Mouse (Mus musculus) neural tube, embryonic 11.5 days (tissue): ENCODE results near the gene 9930111J21Rik2. TPM values are rescaled to one million over a fixed set of nuclear protein-coding genes. Genes with fewer than 3 reads are reported as not detected.
"Not testable (repeated sequence)": the region's sequence is repeated elsewhere in the genome, so short reads cannot be mapped to it uniquely, and the experiment has no call there.

Source experiments
- ATAC-seq: fragments of 200-750 bp; cut with Nextera tagmentation; 2 replicates; pipeline ENCODE4 v1.8.0; 2017; ENCODE audit warnings: moderate number of reproducible peaks, mild to moderate bottlenecking, moderate TSS enrichment, moderate library complexity; ENCODE audit not compliant: insufficient read depth, low FRiP score, low TSS enrichment
- DNase-seq: peaks from one replicate; pipeline ENCODE4 v3.0.0-alpha.2; 2015; ENCODE audit warnings: low spot score
- H3K27ac ChIP-seq: fragments of 300-500 bp; sonication (generic); 2 replicates; pipeline ENCODE4 v1.5.1; 2014; ENCODE audit warnings: low read depth, mild to moderate bottlenecking, low read length
- H3K27me3 ChIP-seq: fragments of 300-500 bp; sonication (generic); 2 replicates; pipeline ENCODE4 v1.6.1; 2014; ENCODE audit warnings: mild to moderate bottlenecking, low read length, mixed read lengths; ENCODE audit not compliant: control insufficient read depth, insufficient read depth
- H3K36me3 ChIP-seq: fragments of 300-500 bp; sonication (generic); 2 replicates; pipeline ENCODE4 v1.6.1; 2014; ENCODE audit warnings: mild to moderate bottlenecking, low read length, moderate library complexity, mixed read lengths; ENCODE audit not compliant: control insufficient read depth, insufficient read depth
- H3K4me1 ChIP-seq: fragments of 300-500 bp; sonication (generic); 2 replicates; pipeline ENCODE4 v1.6.1; 2014; ENCODE audit warnings: low read length, mixed read lengths; ENCODE audit not compliant: control insufficient read depth, insufficient read depth
- H3K4me2 ChIP-seq: fragments of 300-500 bp; sonication (generic); 2 replicates; pipeline ENCODE4 v1.6.1; 2014; ENCODE audit warnings: low read depth, mild to moderate bottlenecking, moderate library complexity
- H3K4me3 ChIP-seq: fragments of 300-500 bp; sonication (generic); 2 replicates; pipeline ENCODE4 v1.5.1; 2014; ENCODE audit warnings: low read depth, low read length
- H3K9ac ChIP-seq: fragments of 300-500 bp; sonication (generic); 2 replicates; pipeline ENCODE4 v1.6.1; 2014; ENCODE audit warnings: mild to moderate bottlenecking, low read length
- H3K9me3 ChIP-seq: fragments of 300-500 bp; sonication (generic); 2 replicates; pipeline ENCODE4 v1.6.1; 2016; ENCODE audit warnings: low read length; ENCODE audit not compliant: control insufficient read depth
- WGBS: fragments of 180-500 bp; shearing (Covaris S2); extraction: QIAGEN DNeasy Blood & Tissue Kit; methylation state at CpG from one replicate; pipeline ENCODE4 v1.1.7; 2014; 5-methylcytosine and 5-hydroxymethylcytosine counted together
- polyA plus RNA-seq: library from polyadenylated mRNA; unstranded; fragments of >200 nt; fragmentation: Nextera tagmentation; extraction: Ambion mirVana; gene quantifications from 2 replicates; pipeline ENCODE4 v1.2.1, GENCODE M21; 2014

9930111J21Rik2 gene
- polyA plus RNA-seq, 1 experiment from 2014 or later = 0.09 TPM

DNA sequence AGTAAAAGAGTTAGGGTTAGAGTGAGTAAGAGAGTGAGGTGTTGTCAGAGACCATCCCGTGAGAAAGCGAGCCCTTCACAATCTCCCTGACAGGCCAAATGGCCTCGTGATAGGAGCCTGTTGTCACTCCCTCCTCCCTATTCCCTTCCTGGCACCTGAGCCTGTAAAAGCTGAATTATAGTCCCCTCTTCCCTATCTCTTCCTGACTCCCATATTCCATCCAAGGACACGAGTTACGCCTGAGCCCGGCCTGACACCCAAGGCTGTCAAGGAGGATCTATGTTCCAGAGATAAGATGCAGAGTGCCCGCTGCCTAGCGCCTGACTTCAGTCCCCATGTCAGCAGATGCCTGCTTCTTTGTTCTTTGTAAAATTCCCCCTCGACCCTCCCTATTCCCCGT is 57.7 kb downstream of the 9930111J21Rik2 start:
- H3K9ac ChIP-seq, H3K27me3 ChIP-seq, H3K4me2 ChIP-seq, H3K36me3 ChIP-seq, H3K9me3 ChIP-seq, ATAC-seq, H3K27ac ChIP-seq, H3K4me1 ChIP-seq, H3K4me3 ChIP-seq, DNase-seq: not testable (repeated sequence)
- 36% methylated on average over 10 of the region's 10 CpGs for WGBS

DNA sequence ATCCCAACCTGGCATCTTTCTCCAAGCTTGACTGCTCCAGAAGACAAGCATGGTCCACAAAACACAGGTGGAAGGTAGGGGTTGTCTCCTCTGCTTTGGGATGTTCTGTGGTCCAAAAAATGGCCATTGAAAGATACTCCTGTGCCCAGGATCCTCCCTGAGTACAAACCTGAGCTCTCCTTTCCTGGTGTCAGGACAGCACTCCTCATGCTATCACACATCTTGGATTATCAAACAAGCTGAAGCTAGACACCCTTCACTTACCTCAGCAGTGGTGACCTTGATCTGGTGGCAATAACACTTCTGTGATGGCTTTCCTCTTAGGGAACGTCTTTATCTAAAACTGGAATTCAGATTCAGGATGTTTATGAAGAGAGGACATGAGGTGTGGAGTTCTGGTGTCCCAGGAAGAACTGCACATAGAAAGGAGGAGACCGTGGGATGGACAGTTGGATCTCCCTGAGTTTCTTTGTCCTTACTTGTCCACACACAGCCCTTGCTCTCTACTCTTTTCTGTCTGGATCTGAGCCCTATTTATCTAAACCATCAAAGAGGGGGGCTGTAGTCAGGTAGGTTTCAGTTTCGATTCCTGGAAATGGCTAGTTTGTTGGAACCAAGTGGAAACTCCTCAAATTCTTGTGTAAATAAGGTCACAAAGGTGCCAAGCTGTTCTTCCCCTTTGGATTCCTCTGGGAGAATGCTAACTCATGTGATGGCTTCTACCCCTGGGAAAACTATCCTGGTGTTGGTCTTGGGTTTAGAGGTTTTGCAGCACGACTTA is 59.1 kb downstream of the 9930111J21Rik2 start, which contains the start of gene Gm12185:
Gene Gm12185, minus strand, starts transcription at position 487 of the 781 bp plus-strand sequence.
- not testable (repeated sequence) for H3K4me3 ChIP-seq, H3K4me1 ChIP-seq, H3K27me3 ChIP-seq, H3K9ac ChIP-seq, DNase-seq, H3K36me3 ChIP-seq, H3K4me2 ChIP-seq, H3K9me3 ChIP-seq, H3K27ac ChIP-seq, ATAC-seq
- WGBS = 65% methylated on average over 4 of the region's 4 CpGs

DNA sequence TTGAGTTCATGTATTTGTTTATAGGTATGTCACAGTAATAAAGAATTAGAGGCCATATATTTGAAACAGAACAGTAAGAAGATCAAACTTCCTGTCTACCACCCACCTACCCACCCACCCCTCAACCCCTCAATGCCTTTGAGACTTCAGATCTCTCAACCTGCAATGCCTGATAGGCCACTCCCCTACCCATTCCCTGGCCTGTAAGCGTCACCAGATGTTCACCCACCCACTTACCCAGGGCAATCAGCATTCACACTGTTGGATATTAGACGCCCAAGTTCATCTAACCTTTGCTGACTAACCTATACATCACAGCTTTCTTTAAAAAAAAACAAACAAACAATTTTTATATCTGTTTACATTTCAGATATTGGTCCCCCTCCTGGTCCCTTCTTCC is 61.1 kb downstream of the 9930111J21Rik2 start:
- not testable (repeated sequence) for H3K9ac ChIP-seq, H3K4me2 ChIP-seq, ATAC-seq, H3K27me3 ChIP-seq, DNase-seq, H3K4me1 ChIP-seq, H3K4me3 ChIP-seq, H3K36me3 ChIP-seq, H3K27ac ChIP-seq, H3K9me3 ChIP-seq
- 71% methylated on average over 2 of the region's 2 CpGs for WGBS

DNA sequence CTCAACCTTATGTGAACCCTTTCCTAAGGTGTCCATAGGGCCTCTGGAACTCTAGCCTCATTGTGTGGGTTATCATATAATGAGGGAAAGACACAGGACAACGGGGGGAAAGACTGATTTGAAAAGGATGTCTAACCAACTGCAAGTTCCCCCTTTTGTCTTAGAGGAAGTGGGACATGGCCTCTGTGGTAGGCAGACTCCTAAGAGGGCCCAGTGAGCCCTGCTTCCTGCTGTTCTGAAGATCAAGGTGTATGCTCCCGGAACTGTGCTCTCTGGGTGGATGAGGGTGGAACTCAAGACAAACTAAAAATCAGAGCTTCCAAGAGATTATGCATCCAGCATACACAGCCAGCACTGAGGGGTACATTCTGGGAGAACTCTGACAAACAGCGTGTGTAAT is 62.8 kb downstream of the 9930111J21Rik2 start:
- H3K9me3 ChIP-seq, H3K4me2 ChIP-seq, ATAC-seq, DNase-seq, H3K27ac ChIP-seq, H3K9ac ChIP-seq, H3K36me3 ChIP-seq, H3K4me1 ChIP-seq, H3K27me3 ChIP-seq, H3K4me3 ChIP-seq: not testable (repeated sequence)
- 75% methylated on average over 2 of the region's 3 CpGs for WGBS

DNA sequence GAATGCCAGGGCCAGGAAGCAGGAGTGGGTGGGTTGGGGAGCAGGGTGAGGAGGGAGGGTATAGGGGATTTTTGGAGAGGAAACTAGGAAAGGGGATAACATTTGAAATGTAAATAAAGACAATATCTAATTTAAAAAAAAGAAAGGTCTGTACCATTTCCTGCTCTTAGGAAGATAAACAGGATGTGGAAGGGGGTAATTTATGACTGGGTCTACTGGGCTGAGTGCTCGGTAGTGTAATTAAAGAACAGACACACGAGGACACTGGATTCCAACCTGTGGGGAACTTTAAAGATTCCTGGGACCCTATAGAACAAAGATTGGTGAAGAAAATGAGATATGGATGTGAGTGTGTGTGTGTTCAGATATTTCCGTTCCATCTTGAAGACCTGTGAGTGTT is 68.2 kb downstream of the 9930111J21Rik2 start:
- not testable (repeated sequence) for H3K27ac ChIP-seq, DNase-seq, H3K27me3 ChIP-seq, H3K4me1 ChIP-seq, ATAC-seq, H3K9me3 ChIP-seq, H3K9ac ChIP-seq, H3K36me3 ChIP-seq, H3K4me2 ChIP-seq, H3K4me3 ChIP-seq
- WGBS = no CpG with 5 or more reads among the region's 3 CpGs

DNA sequence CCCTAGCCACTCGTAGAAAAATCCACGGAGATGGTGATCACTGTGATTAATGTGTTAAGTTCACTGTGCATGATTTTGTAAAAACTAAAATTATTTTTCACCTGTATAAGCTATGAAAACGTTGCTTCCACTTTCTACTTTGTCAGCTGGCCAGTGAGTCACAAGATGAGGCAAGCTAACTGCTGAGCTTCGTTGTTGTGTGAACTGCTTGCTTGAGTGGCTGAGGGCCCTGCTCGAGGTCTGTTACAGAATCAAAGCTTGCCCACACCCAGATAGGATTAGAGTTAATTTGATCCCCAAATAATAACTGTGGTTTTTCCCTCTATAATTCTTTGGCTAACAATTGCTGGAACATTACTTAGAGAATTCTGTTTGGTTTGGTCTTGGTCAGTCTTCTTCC is 71.0 kb downstream of the 9930111J21Rik2 start:
- no CpG with 5 or more reads among the region's 5 CpGs for WGBS
- not testable (repeated sequence) for H3K4me3 ChIP-seq, H3K9me3 ChIP-seq, H3K4me1 ChIP-seq, H3K27ac ChIP-seq, H3K36me3 ChIP-seq, H3K27me3 ChIP-seq, H3K9ac ChIP-seq, DNase-seq, H3K4me2 ChIP-seq, ATAC-seq

DNA sequence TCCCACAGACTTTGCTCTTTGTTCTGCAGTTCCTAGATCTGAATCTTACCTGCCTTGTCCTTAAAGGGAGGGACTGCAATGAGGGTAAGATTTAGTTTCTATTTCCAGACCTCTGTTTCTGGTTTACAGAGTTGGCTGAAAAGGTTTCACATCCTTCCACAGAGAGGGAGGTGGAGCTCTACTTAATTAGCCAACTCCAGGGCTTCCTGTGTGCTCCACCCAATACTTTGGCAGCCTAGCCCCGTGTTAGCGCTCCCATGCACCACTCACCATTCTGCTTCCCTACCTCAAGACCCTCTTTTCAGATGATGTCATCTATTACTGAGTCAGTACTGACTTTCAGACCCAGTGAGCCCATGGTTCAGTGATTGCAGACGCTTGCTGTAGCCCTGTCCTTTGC is 71.8 kb downstream of the 9930111J21Rik2 start, which contains the start of gene 9930111J21Rik1:
Gene 9930111J21Rik1, minus strand, starts transcription at position 148 of the 400 bp plus-strand sequence.
- not testable (repeated sequence) for H3K4me1 ChIP-seq, H3K36me3 ChIP-seq, H3K4me3 ChIP-seq, ATAC-seq, H3K4me2 ChIP-seq, H3K27ac ChIP-seq, H3K27me3 ChIP-seq, H3K9ac ChIP-seq, DNase-seq, H3K9me3 ChIP-seq
- WGBS = no CpG with 5 or more reads among the region's 3 CpGs

DNA sequence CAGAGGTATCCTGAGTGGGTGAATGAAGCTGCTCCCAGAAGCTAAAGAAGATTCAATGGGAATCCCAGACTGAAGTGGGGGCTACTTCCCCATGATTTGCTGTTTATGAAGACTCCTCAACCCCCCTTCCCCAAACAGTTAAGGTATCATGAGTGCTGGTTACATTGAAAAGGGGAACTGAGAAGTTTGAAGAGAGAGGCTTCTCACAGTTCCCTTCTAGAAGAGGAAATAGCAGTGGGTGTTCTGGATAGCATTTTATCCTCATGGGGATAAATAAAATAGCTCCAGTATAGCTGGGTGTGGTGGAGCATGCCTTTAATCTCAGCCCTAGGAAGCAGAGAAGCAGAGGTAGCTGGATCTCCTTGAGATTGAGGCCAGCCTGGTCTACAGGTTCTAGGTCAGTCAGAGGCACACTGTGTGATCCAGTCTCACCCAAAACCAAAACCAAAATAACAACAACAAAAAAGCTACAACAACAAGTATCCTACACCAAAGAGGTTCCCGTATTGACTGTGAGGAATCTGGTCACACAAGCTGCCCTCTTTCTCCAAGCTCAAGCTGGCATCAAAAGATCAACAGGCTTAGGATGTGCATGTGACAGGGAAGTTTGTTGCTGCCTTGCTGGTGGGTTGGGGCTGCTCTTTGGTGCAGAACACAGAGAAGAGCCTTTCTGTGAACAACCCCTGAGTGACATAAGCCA is 72.7 kb downstream of the 9930111J21Rik2 start, which contains the start of gene Olfr56:
Gene Olfr56, plus strand, starts transcription at position 650 of the 700 bp plus-strand sequence.
- not testable (repeated sequence) for H3K36me3 ChIP-seq, H3K9ac ChIP-seq, H3K27me3 ChIP-seq, H3K27ac ChIP-seq, H3K9me3 ChIP-seq, H3K4me3 ChIP-seq, ATAC-seq, H3K4me1 ChIP-seq, DNase-seq, H3K4me2 ChIP-seq
- no CpG with 5 or more reads among the region's 1 CpGs for WGBS
